Mouse (Mus musculus) kidney, adult 2 months (tissue): ENCODE data around the gene Gm20816. TPM values are rescaled to one million over a fixed set of nuclear protein-coding genes. Genes with fewer than 3 reads are reported as not detected.
"Not testable (repeated sequence)": the region's sequence is repeated elsewhere in the genome, so short reads cannot be mapped to it uniquely, and the experiment has no call there.

Source experiments
- DNase-seq: peaks from one replicate; pipeline ENCODE4 v3.0.0; 2021
- H3K27ac ChIP-seq: fragments of 200-500 bp; 2 replicates; pipeline ENCODE4 v1.5.1; 2012; ENCODE audit warnings: low read depth, low read length, control low read depth, inconsistent platforms; ENCODE audit not compliant: insufficient read depth
- H3K27me3 ChIP-seq: fragments of 200-500 bp; replicated peaks from 2 replicates; pipeline ENCODE4 v1.6.1; 2012; ENCODE audit warnings: mild to moderate bottlenecking, moderate library complexity, low read length, inconsistent platforms; ENCODE audit not compliant: control insufficient read depth, insufficient read depth
- H3K36me3 ChIP-seq: fragments of 200-500 bp; 2 replicates; pipeline ENCODE4 v1.6.1; 2012; ENCODE audit warnings: mild to moderate bottlenecking, moderate library complexity, low read length, inconsistent platforms; ENCODE audit not compliant: control insufficient read depth, insufficient read depth
- H3K4me1 ChIP-seq: fragments of 200-500 bp; 2 replicates; pipeline ENCODE4 v1.6.1; 2011; ENCODE audit warnings: low read length; ENCODE audit not compliant: control insufficient read depth, insufficient read depth
- H3K4me3 ChIP-seq: fragments of 200-500 bp; 2 replicates; pipeline ENCODE4 v1.5.1; 2011; ENCODE audit warnings: mild to moderate bottlenecking, low read depth, low read length, control low read depth; ENCODE audit not compliant: insufficient read depth
- WGBS: fragments of 180-500 bp; shearing (Covaris S2); methylation state at CpG from one replicate; pipeline ENCODE4 v1.1.7; 2018; 5-methylcytosine and 5-hydroxymethylcytosine counted together
- polyA plus RNA-seq: library from polyadenylated mRNA; depleted of rRNA; stranded (reverse); fragments of >200 nt; gene quantifications from 2 replicates; pipeline ENCODE4 v1.2.3, GENCODE M21; 2012; rRNA removed

The Gm20816 gene
- not detected in 2 replicates for polyA plus RNA-seq

DNA sequence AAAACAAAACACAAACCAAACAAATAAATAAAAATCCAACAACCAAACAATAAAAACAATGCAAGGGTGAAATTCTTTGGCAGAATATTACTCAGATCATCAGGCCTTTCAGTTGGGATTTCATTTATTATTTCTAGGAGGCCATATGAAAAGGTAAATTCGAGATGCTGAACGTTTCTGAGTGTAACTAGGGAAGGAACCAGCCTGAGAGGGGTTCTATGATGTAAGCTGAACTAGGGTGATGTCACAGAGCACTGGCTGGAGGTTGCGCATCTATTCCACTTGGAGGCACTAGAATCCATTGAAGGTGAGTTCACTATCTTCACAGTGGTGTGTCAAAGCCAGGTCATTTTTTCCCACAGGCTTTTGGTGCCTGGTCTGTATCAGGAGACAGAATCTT lies at the start of gene Gm20816:
TSS of gene Gm20816 (plus strand) at position 301 of the 400 bp plus-strand sequence.
- H3K4me3 ChIP-seq, H3K36me3 ChIP-seq, H3K4me1 ChIP-seq, DNase-seq, H3K27me3 ChIP-seq, H3K27ac ChIP-seq: not testable (repeated sequence)
- no CpG with 5 or more reads among the region's 3 CpGs for WGBS

Other genes starting within 250 kb of the Gm20816 start
- gene Gm20937, start 243.1 kb upstream of the Gm20816 start, polyA plus RNA-seq: not detected in 2 replicates